Mouse (Mus musculus) heart, embryonic 13.5 days (tissue): Measurements from ENCODE around the gene Slc41a2. TPM values are rescaled to one million over a fixed set of nuclear protein-coding genes. Genes with fewer than 3 reads are reported as not detected.
"Not testable (repeated sequence)": the region's sequence is repeated elsewhere in the genome, so short reads cannot be mapped to it uniquely, and the experiment has no call there.

Source experiments
- ATAC-seq: fragments of 200-750 bp; cut with Nextera tagmentation; 2 replicates; pipeline ENCODE4 v1.8.0; 2017; ENCODE audit warnings: moderate TSS enrichment; ENCODE audit not compliant: insufficient number of reproducible peaks, low FRiP score, low TSS enrichment; ENCODE audit errors: extremely low read depth
- H3K27ac ChIP-seq: fragments of 300-500 bp; sonication (generic); replicated peaks from 2 replicates; pipeline ENCODE4 v1.5.1; 2015; ENCODE audit warnings: moderate library complexity, mild to moderate bottlenecking, inconsistent platforms
- H3K27me3 ChIP-seq: fragments of 300-500 bp; sonication (generic); replicated peaks from 2 replicates; pipeline ENCODE4 v1.6.1; 2015; ENCODE audit warnings: mild to moderate bottlenecking, inconsistent platforms
- H3K36me3 ChIP-seq: fragments of 300-500 bp; sonication (generic); 2 replicates; pipeline ENCODE4 v1.6.1; 2015; ENCODE audit warnings: mild to moderate bottlenecking, inconsistent platforms
- H3K4me1 ChIP-seq: fragments of 300-500 bp; sonication (generic); 2 replicates; pipeline ENCODE4 v1.6.1; 2015; ENCODE audit warnings: inconsistent platforms
- H3K4me2 ChIP-seq: fragments of 300-500 bp; sonication (generic); 2 replicates; pipeline ENCODE4 v1.6.1; 2015; ENCODE audit warnings: inconsistent platforms, mild to moderate bottlenecking, moderate library complexity
- H3K4me3 ChIP-seq: fragments of 300-500 bp; sonication (generic); 2 replicates; pipeline ENCODE4 v1.5.1; 2015; ENCODE audit warnings: moderate library complexity, mild to moderate bottlenecking, inconsistent platforms
- H3K9ac ChIP-seq: fragments of 300-500 bp; sonication (generic); 2 replicates; pipeline ENCODE4 v1.6.1; 2015; ENCODE audit warnings: inconsistent platforms, mild to moderate bottlenecking, moderate library complexity
- H3K9me3 ChIP-seq: fragments of 300-500 bp; sonication (generic); 2 replicates; pipeline ENCODE4 v1.6.1; 2016; ENCODE audit warnings: inconsistent platforms
- WGBS: fragments of 180-500 bp; shearing (Covaris S2); methylation state at CpG from one replicate; pipeline ENCODE4 v1.1.7; 2015; ENCODE audit warnings: mixed read lengths; 5-methylcytosine and 5-hydroxymethylcytosine counted together
- polyA plus RNA-seq: library from polyadenylated mRNA; unstranded; fragments of >200 nt; fragmentation: Nextera tagmentation; extraction: Ambion mirVana; gene quantifications from 2 replicates; pipeline ENCODE4 v1.2.1, GENCODE M21; 2015

Slc41a2 gene
- 0.61 and 0.62 TPM in 2 replicates for polyA plus RNA-seq

DNA sequence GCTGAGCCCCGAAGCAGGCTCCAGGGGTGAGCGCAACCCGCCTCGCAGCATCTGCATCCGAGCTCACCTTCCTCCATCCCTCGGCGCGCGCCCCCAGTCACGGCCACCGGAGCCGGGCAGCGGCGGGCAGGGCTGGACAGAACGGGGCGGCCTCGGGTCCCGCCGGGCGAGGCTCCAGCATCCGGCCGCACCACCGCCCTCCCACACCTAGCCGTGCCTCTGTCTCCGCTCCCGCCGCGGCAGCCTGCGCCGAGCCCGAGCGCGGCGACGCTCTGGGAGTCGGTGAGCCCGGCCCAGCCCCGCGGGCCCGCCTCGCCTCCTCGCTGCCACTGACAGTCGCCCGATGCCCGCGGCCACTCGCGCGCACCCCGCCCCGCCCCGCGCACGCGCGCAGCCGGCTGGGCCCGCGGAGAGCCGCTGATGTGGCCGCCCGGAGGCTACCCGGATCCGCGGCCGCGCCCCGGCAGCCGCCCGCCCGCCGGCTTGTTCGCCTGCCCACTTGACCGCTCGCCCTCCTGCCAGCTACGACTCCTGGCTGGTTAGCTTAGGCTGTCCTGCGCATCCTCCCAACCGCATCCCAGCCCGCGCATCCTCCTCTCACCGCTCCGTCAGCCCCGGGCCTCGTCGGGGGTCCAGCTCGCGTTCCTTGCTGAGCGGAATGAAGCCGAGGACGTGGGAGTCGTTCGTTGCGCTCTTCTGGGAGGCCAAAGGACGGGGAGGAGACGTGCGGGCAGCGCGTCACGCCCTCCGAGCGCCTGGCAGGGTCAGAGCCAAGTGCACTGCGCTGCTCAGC, at the start of gene Slc41a2:
Slc41a2 (minus strand) TSS at position 724 of the 793 bp plus-strand sequence.
- no peaks in the 10 kb centered on the region for H3K36me3 ChIP-seq
- WGBS: 1% methylated on average over 102 of the region's 102 CpGs
- peak within 1 kb of the TSS; percentile 76 for H3K9ac ChIP-seq
- no peak within 1 kb of the TSS for H3K27ac ChIP-seq
- H3K4me2 ChIP-seq: peak within 1 kb of the TSS; percentile 77
- H3K4me3 ChIP-seq: peak within 1 kb of the TSS; percentile 69
- ATAC-seq: peak; percentile 19; the same call in 1 of the 2 replicates
- H3K27me3 ChIP-seq: peaks cover 85% of the 10 kb centered on the region
- H3K4me1 ChIP-seq: peaks cover 7% of the 10 kb centered on the region
- no peaks in the 10 kb centered on the region for H3K9me3 ChIP-seq

DNA sequence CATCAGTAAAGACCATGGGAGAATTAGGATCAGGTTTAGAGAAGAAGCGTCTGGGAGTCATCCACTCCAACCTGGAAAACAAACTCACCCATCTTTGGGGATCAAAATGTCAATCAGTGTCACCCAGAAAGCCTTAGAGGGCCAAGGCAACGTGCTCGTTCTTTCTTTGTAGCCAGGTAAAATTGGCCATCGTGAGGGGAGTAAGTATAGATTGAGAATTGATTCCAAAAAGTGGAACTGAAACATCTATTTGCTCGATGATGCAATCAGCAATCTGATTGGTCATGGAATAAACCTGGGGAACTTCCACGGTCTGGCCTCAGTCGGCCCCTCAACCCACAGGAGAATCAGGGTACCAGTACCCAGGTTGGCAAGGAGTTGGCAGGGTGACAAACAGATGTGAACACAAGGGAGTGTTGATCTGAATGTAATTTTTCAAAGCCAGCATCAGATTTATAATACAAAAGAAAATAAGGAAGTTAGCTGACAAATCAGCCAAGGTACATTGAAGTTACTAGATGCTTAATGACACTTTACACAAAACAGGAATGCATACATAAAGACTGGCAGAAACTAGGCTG, 47.7 kb upstream of the Slc41a2 start:
- WGBS: 90% methylated on average over 7 of the region's 7 CpGs
- Histone ChIP-seq H3K27ac (no peak overlapping the region), H3K9ac (no peak overlapping the region), H3K27me3 (no peaks in the 10 kb centered on the region), H3K4me2 (no peak overlapping the region), H3K9me3 (no peaks in the 10 kb centered on the region), H3K4me1 (0 out of 2 replicates have a peak, but pooled peaks cover 3% of the 10 kb centered on the region), H3K4me3 (no peak overlapping the region), H3K36me3 (peaks cover 16% of the 10 kb centered on the region; the same call in 1 of the 2 replicates)
- ATAC-seq: no peak

DNA sequence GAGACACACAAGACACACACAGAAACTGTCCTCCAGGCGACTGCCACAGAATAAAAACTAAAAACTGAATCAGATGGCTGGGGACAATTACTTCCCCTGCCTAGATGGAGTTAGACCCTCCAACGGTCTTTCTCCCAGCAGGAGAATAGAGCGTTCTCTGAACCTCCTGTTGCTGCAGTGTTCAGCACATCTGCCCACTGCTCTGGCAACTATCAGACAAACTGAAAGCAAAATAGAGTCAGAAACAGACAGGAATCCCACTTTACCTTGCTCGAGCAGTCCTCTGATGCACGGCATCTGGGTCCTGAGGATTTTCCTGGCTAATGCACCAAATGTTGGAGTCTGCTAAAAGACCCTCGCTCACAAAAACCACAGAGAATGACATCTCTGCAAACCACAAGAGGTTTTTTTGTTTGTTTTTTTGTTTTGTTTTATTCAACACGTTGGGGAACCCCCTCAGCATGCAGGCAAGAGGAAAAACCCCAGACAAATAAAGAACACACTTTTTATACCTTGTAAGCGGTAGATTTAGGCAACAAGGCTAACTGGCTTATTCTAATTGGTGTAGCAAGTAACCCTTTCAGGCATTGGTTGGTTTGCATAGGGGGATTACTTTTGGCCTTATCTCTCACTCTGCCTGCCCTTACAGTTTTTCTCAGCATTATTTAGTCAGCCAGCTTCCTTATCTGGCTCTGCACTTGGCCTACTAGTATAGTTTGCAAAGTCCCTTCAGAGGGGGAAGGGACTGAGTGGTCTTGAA, 47.0 kb upstream of the Slc41a2 start:
- H3K36me3 ChIP-seq: peaks cover 16% of the 10 kb centered on the region; the same call in 1 of the 2 replicates
- no peak overlapping the region for H3K4me3 ChIP-seq
- 81% methylated on average over 8 of the region's 8 CpGs for WGBS
- no peak for ATAC-seq
- 0 out of 2 replicates have a peak, but pooled peaks cover 3% of the 10 kb centered on the region for H3K4me1 ChIP-seq
- no peak overlapping the region for H3K9ac ChIP-seq
- no peaks in the 10 kb centered on the region for H3K9me3 ChIP-seq
- H3K27me3 ChIP-seq: no peaks in the 10 kb centered on the region
- H3K27ac ChIP-seq: no peak overlapping the region
- H3K4me2 ChIP-seq: no peak overlapping the region

DNA sequence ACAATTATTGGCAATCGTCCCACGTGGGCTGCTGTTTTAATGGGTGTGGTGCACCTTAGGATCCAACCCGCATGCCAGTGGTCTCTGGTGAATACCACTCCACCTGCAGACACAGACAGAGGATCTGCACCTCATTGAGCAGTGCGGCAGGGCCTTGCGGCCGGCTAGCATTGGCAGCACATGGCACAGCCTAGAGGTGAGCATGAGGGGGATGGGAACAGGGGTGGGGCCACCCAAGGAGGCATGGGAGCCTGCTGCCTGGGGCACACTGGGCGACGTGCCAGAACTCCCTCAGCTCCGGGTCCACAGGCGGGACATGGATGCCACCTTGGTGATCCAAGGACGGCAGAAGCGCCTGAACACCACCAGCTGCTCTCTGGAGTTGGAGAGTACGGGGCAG, 46.2 kb upstream of the Slc41a2 start:
- Histone ChIP-seq H3K36me3 (peaks cover 16% of the 10 kb centered on the region; the same call in 1 of the 2 replicates), H3K4me3 (no peak overlapping the region), H3K27ac (no peak overlapping the region), H3K9me3 (no peaks in the 10 kb centered on the region), H3K9ac (no peak overlapping the region), H3K4me2 (no peak overlapping the region), H3K27me3 (no peaks in the 10 kb centered on the region), H3K4me1 (peaks cover 4% of the 10 kb centered on the region)
- WGBS: 89% methylated on average over 13 of the region's 13 CpGs
- ATAC-seq: no peak

DNA sequence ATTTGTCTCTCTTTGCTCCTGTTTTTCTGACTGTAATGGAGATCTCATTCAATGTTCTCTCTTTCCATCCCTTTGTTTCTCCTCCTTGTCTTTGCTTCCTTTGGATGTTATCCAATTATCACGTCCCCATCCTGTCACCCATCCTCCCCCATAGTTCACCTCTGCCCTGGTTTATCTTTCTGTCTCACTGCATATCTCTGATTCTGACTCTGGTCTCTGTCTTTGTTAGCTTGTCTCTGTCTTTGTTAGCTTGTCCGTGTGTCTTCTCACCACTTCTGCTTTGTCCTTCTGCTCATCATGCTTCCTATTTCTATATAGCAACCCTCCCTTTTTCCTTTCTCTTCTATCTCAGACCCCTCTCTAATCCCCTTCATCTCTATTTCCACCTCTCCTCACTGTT, 45.3 kb upstream of the Slc41a2 start:
- Histone ChIP-seq H3K4me2 (no peak overlapping the region), H3K4me3 (no peak overlapping the region), H3K9me3 (no peaks in the 10 kb centered on the region), H3K4me1 (peaks cover 13% of the 10 kb centered on the region), H3K36me3 (peaks cover 16% of the 10 kb centered on the region; the same call in 1 of the 2 replicates), H3K27ac (no peak overlapping the region), H3K27me3 (no peaks in the 10 kb centered on the region), H3K9ac (no peak overlapping the region)
- no peak for ATAC-seq
- WGBS: 39% methylated on average over 2 of the region's 2 CpGs

DNA sequence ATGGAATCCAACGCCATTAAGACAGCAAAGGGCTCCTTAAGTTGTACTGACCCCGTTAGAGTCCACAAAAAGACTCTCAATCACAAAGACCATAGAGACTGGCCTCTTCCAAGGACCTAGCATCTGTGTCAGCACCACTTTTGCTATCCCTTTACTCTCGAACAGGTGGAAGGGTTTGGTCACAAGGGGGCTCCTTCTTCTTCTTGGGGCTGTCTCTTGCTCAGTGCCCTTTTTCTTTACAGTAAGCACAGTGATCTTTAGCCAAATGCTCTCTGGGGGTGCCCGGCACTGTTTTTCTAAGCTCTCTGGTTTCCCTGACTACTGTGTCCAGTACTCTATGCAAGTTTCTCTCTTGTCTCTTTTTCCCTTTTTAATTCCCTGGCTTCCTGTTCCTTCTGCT, 44.8 kb upstream of the Slc41a2 start:
- H3K27ac ChIP-seq: no peak overlapping the region
- 83% methylated on average over 4 of the region's 4 CpGs for WGBS
- no peak for ATAC-seq
- H3K36me3 ChIP-seq: peaks cover 16% of the 10 kb centered on the region; the same call in 1 of the 2 replicates
- H3K27me3 ChIP-seq: no peaks in the 10 kb centered on the region
- no peak overlapping the region for H3K4me3 ChIP-seq
- H3K9me3 ChIP-seq: no peaks in the 10 kb centered on the region
- peaks cover 18% of the 10 kb centered on the region for H3K4me1 ChIP-seq
- H3K4me2 ChIP-seq: no peak overlapping the region
- H3K9ac ChIP-seq: no peak overlapping the region

DNA sequence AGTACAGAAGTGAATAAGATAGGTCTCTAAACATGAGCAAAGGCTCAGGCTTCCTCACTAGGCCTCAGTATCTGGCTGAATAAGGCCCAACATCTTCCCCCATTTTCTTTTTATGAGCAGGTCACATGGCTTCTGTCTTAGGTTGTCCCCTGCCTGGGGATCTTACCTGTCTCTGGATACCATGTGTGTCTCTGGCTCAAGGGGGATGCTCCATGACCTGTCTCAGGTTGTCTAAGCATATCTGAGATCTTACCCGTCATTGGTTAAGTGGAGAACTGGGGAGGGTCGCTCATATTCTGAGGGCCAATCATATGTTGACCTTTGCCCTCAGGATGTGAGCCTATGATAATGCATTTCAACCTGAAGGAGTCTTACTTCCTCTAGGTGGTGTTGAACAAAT, 42.8 kb upstream of the Slc41a2 start:
- H3K4me1 ChIP-seq: peaks cover 25% of the 10 kb centered on the region
- no peak overlapping the region for H3K4me3 ChIP-seq
- H3K27ac ChIP-seq: no peak overlapping the region
- no peak overlapping the region for H3K4me2 ChIP-seq
- 75% methylated on average over 2 of the region's 2 CpGs for WGBS
- H3K9me3 ChIP-seq: no peaks in the 10 kb centered on the region
- peaks cover 16% of the 10 kb centered on the region; the same call in 1 of the 2 replicates for H3K36me3 ChIP-seq
- ATAC-seq: no peak
- no peaks in the 10 kb centered on the region for H3K27me3 ChIP-seq
- H3K9ac ChIP-seq: no peak overlapping the region

DNA sequence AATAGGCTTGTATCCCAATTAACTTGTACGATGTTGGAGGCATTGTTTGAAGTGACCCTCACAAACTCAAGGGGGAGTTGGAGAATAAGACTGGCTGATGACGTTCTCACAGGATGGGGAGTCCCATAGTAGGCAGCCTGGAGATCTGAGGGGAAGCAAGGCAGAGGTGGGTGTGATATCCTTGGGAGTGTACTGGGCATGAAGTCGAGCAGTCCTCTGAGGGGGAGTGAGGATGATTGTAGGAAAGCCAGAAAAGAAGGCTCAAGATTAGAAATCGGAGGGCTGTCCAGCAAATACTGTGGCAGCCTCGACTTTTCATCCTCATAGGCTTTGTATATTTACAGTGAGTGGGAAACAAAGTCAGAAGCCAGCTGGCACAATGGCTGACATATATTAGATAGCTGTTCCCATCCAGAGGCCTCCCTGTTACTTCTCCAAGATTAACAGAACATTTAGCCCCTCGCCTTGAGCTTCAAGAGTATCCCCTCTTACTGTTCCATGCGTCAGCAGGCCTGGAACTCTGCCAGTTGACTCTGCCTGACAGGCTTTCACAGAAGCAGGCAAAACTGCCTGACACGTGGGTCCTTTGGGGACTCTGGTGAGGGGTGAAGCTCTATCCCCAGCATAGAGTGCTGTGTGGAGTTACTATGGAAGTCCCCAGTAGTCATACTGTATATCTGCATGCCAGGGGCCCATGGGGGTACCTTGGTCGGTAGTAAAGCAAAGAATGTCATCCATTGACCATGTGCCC, 40.6 kb upstream of the Slc41a2 start:
- H3K4me2 ChIP-seq: no peak overlapping the region
- H3K27ac ChIP-seq: peak overlapping the region; percentile 59
- no peaks in the 10 kb centered on the region for H3K9me3 ChIP-seq
- peaks cover 29% of the 10 kb centered on the region for H3K36me3 ChIP-seq
- H3K27me3 ChIP-seq: no peaks in the 10 kb centered on the region
- H3K9ac ChIP-seq: no peak overlapping the region
- peak; percentile 71; the same call in 1 of the 2 replicates for ATAC-seq
- no peak overlapping the region for H3K4me3 ChIP-seq
- 48% methylated on average over 9 of the region's 9 CpGs for WGBS
- peaks cover 25% of the 10 kb centered on the region for H3K4me1 ChIP-seq

DNA sequence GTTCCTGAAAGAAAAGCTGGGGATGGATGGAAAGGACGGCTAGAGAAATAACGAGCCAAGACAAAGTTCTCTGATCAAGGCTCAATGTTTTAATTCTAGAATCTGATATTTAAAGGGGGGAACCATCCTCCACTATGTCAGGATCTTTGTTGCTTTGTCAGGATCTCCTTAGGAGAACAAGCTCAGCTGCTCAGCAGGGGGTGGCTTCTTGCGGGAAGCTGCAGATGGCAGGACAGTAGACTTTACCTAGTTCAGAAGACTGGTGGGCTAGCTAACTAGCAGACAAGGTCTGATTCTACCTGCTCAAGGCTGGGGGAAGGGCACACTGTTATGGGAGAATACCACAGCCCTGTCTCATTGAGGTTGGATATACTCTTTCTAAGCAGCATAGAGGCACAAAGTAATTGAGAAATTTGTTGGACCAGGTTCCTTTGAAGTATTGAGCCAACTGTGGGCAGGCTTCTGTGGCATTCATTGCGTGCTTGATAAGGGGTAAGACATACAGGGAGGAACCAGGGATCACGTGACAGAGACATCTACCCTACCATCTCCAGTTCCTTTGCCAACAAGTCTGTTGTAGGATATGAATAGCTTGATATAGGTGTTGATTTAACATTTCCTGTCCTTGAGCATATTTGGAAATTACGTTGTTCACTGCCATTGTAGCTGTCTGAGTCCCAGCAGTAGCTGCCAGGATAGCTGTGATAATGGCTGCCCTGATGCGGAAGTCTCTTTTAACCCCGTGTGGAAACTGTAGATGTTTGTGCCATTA, 39.4 kb upstream of the Slc41a2 start:
- Histone ChIP-seq H3K27ac (0 out of 2 replicates have a peak overlapping the region, but pooled peaks have one; percentile 59), H3K36me3 (peaks cover 35% of the 10 kb centered on the region), H3K4me1 (peaks cover 22% of the 10 kb centered on the region), H3K4me2 (no peak overlapping the region), H3K9me3 (no peaks in the 10 kb centered on the region), H3K27me3 (no peaks in the 10 kb centered on the region), H3K4me3 (no peak overlapping the region), H3K9ac (no peak overlapping the region)
- no peak for ATAC-seq
- WGBS: 65% methylated on average over 8 of the region's 8 CpGs

DNA sequence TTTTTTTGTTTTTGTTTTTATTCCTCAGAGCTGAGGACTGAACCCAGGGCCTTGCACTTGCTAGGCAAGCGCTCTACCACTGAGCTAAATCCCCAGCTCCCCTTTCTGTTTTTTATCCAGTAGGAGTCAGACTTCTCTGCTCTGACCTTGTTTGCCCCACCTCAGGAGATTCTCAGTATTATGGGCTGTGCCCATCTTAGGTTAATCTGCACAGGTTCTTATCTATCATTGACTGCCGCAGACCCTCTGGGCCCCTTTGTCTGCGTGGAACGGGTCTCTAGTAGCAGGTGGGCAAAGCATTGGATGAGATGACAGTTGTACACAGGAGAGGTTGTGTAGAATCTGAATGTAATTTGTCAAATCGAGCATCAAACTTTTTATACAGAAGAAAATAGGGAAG, 37.8 kb upstream of the Slc41a2 start:
- Histone ChIP-seq H3K4me1 (peaks cover 22% of the 10 kb centered on the region), H3K36me3 (peaks cover 45% of the 10 kb centered on the region)
- WGBS: 75% methylated on average over 5 of the region's 5 CpGs
- ATAC-seq, H3K27ac ChIP-seq, H3K27me3 ChIP-seq, H3K4me3 ChIP-seq, H3K9ac ChIP-seq, H3K4me2 ChIP-seq, H3K9me3 ChIP-seq: not testable (repeated sequence)
